Mouse (Mus musculus) lung, adult 18-20 months (tissue): ENCODE measurements at regions not wholly inside any gene's neighbourhood (a gene's known extent, or its start where the extent isn't known, plus 50 kb on each side); places are given as distances from the start of the nearest gene placed in this dataset.

Source experiments
- DNase-seq, 2 experiments: peaks; one replicate each; pipeline ENCODE4 v3.0.0; 2022; ENCODE audit warnings: mixed read lengths in 2 of 2

- DNase-seq = no peak
These were observed 63.3 kb upstream of the Shh start for GRCm38 (mm10) chr5:28530202-28530855.

DNA sequence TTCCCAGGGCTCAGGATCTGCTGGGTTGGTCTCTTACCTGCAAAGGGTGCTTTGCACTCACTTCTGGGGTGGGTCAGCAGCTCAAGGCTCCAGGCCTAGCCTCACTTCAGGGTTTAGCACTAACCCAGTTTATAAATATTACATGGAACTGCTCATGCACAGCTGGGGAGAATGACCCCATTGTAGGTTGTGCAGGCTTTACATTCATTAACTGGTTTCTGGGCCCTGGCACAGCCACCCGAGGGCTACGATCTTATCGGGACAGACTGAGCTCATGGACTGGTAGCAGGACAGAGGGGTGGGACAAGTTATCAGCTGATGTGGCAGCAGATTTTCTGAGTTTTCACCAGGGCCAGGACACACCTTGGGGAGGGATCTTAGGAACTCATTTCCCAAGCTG lies 59.4 kb upstream of the Shh start:
- no peak for DNase-seq

DNA sequence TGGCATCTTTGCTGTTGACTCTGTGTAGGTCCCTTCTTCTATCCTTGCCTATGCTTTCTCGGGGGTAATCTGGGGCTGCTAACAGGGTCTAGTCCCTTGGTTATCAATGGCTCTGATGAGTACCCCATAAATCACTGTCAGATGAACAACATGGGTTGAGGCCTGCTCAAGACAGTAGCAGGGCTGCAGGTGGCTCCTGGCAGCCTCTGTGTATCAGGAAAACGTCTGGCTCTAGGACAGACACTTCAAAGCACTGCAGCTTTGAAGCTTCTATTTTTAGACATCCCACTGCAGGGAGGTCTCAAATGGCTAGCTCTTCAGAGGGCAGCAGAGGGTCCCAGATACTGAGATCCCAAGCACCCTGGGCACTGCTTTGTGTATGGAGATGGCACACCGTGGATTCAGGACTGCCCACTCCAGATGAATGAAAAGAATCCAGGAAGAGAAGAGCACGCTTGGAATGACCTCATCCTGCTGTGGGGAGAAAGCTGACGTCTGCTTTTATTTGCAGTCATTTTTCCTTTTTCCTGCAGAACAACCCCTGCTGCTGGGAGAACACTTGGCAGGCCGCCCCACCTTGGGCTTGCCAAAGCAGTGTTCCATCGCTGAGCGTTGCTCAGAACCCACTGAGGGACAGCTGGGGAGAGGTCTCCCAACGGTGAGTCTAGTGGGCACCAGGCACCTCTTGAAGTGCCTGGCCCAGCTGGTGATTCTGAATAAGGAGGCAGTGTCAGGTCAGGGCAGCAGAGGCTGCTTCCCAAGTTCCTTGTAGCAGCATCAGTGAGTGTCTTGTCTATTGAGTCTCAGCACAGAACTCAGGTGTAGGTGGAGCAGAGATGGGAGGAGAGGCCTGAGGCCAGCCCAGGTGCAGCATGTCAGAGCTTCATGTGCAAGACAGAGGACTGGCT lies 54.0 kb upstream of the Shh start:
- DNase-seq = peak; percentile 24 to 40

DNA sequence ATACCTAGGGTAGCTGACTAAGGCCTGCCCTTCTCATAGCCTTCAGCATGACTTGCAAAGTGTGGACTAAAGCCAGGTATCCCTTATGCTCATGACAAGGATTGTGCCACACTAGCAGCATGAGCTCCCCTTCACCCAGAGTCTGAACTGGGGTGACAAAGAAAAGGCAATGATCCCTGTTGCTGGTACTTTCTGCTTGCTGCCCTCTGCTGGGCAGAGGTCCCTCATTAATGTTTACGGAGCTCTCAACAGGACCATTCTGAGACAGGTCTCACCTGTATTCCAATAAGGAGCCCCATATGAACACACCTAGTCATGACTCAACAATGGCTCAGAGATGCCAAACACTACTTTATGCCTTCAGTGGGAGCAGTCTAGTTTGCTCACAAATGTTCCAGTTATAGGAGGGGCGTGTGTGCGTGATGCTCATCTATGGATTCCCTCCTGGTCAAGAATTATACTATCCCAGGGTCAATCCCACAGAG lies 52.0 kb upstream of the Shh start:
- peak in 1 of 2 experiments; percentile 46 for DNase-seq
